Mouse (Mus musculus) MEL (cell line): Measurements from ENCODE around the gene Abcb11. TPM values are rescaled to one million over a fixed set of nuclear protein-coding genes. Genes with fewer than 3 reads are reported as not detected.

Source experiments
- DNase-seq: peaks from one replicate; pipeline ENCODE4 v3.0.0; 2011; ENCODE audit warnings: low read depth, low spot score
- H3K27ac ChIP-seq: 2 replicates; pipeline ENCODE4 v1.5.1; 2012; ENCODE audit warnings: low read depth, mild to moderate bottlenecking, control low read depth, low read length, moderate library complexity; ENCODE audit not compliant: control insufficient read depth
- H3K27me3 ChIP-seq, 2 experiments: fragments of 150-350 bp in 1 of 2; sonication (generic) in 1 of 2; 2 replicates each; pipeline ENCODE4 v1.6.1; 2012; ENCODE audit warnings: low read length in 2 of 2, mild to moderate bottlenecking in 2 of 2, improper control_type of control experiment in 1 of 2, moderate library complexity in 1 of 2; ENCODE audit not compliant: insufficient read depth in 2 of 2, control insufficient read depth in 1 of 2
- H3K36me3 ChIP-seq, 2 experiments: 2 replicates each; pipeline ENCODE4 v1.6.1; 2012 to 2014; ENCODE audit warnings: low read length in 2 of 2, improper control_type of control experiment in 1 of 2, inconsistent platforms in 1 of 2, mild to moderate bottlenecking in 1 of 2; ENCODE audit not compliant: insufficient read depth in 2 of 2, control insufficient read depth in 1 of 2
- H3K4me1 ChIP-seq, 2 experiments: fragments of 150-350 bp in 1 of 2; sonication (generic) in 1 of 2; 2 replicates each; pipeline ENCODE4 v1.6.1; 2012; ENCODE audit warnings: low read length in 2 of 2, improper control_type of control experiment in 1 of 2, mild to moderate bottlenecking in 1 of 2; ENCODE audit not compliant: insufficient read depth in 2 of 2, control insufficient read depth in 1 of 2
- H3K4me3 ChIP-seq, 2 experiments: fragments of 150-350 bp in 1 of 2; sonication (generic) in 1 of 2; 2 replicates each; pipeline ENCODE4 v1.5.1; 2012; ENCODE audit warnings: low read depth in 2 of 2, low read length in 2 of 2, mild to moderate bottlenecking in 2 of 2, moderate library complexity in 2 of 2, control low read depth in 1 of 2, improper control_type of control experiment in 1 of 2; ENCODE audit not compliant: control insufficient read depth in 1 of 2, insufficient read depth in 1 of 2
- H3K79me2 ChIP-seq: 2 replicates; pipeline ENCODE4 v1.6.1; 2012; ENCODE audit warnings: mild to moderate bottlenecking, low read length, moderate library complexity; ENCODE audit not compliant: control insufficient read depth, poor library complexity, insufficient read depth
- H3K9ac ChIP-seq: 2 replicates; pipeline ENCODE4 v1.6.1; 2012; ENCODE audit warnings: low read depth, mild to moderate bottlenecking, control low read depth, low read length, moderate library complexity; ENCODE audit not compliant: control insufficient read depth, poor library complexity, severe bottlenecking
- H3K9me3 ChIP-seq: fragments of 150-350 bp; sonication (generic); replicated peaks from 2 replicates; pipeline ENCODE4 v1.6.1; 2012; ENCODE audit warnings: mild to moderate bottlenecking, low read length, improper control_type of control experiment, moderate library complexity; ENCODE audit not compliant: insufficient read depth
- BHLHE40 ChIP-seq: IDR thresholded peaks from 2 replicates; pipeline ENCODE4 v1.6.1; 2012; ENCODE audit warnings: low read depth, mild to moderate bottlenecking, inconsistent platforms, low read length, improper control_type of control experiment, borderline replicate concordance
- CTCF ChIP-seq, 3 experiments: IDR thresholded peaks in 2 of 3; conservative IDR thresholded peaks in 1 of 3; 2 replicates each; pipeline ENCODE4 v1.5.1; 2011 to 2012; ENCODE audit warnings: low read length in 3 of 3, low read depth in 2 of 3, mild to moderate bottlenecking in 2 of 3, improper control_type of control experiment in 1 of 3, inconsistent platforms in 1 of 3, mixed read lengths in 1 of 3, moderate library complexity in 1 of 3; ENCODE audit not compliant: control insufficient read depth in 1 of 3, insufficient read depth in 1 of 3, poor library complexity in 1 of 3, severe bottlenecking in 1 of 3
- ELF1 ChIP-seq: IDR thresholded peaks from 2 replicates; pipeline ENCODE4 v1.6.1; 2014; ENCODE audit warnings: low read depth, mild to moderate bottlenecking, inconsistent platforms, low read length, improper control_type of control experiment, moderate library complexity
- EP300 ChIP-seq, 2 experiments: IDR thresholded peaks; 2 replicates each; pipeline ENCODE4 v1.6.1; 2011; ENCODE audit warnings: improper control_type of control experiment in 2 of 2, low read length in 2 of 2, low read depth in 1 of 2, mild to moderate bottlenecking in 1 of 2
- ETS1 ChIP-seq: IDR thresholded peaks from 2 replicates; pipeline ENCODE4 v1.6.1; 2012; ENCODE audit warnings: low read depth, mild to moderate bottlenecking, inconsistent platforms, low read length, improper control_type of control experiment, moderate library complexity
- GATA1 ChIP-seq: IDR thresholded peaks from 2 replicates; pipeline ENCODE4 v1.6.1; 2011; ENCODE audit warnings: low read depth, low read length, improper control_type of control experiment
- HCFC1 ChIP-seq: IDR thresholded peaks from 2 replicates; pipeline ENCODE4 v1.6.1; 2012; ENCODE audit warnings: low read depth, mild to moderate bottlenecking, inconsistent platforms, low read length, improper control_type of control experiment, moderate library complexity
- JUND ChIP-seq: IDR thresholded peaks from 2 replicates; pipeline ENCODE4 v1.6.1; 2011; ENCODE audit warnings: low read depth, mild to moderate bottlenecking, improper control_type of control experiment, low read length
- MAX ChIP-seq: IDR thresholded peaks from 2 replicates; pipeline ENCODE4 v1.6.1; 2011; ENCODE audit warnings: low read length, improper control_type of control experiment
- MXI1 ChIP-seq: IDR thresholded peaks from 2 replicates; pipeline ENCODE4 v1.6.1; 2011; ENCODE audit warnings: mild to moderate bottlenecking, low read depth, low read length, improper control_type of control experiment
- MYB ChIP-seq: IDR thresholded peaks from 2 replicates; pipeline ENCODE4 v1.6.1; 2011; ENCODE audit warnings: mild to moderate bottlenecking, low read depth, low read length, improper control_type of control experiment
- MYC ChIP-seq: IDR thresholded peaks from 2 replicates; pipeline ENCODE4 v1.6.1; 2011; ENCODE audit warnings: low read depth, mild to moderate bottlenecking, low read length, improper control_type of control experiment, moderate library complexity
- NELFE ChIP-seq: IDR thresholded peaks from 2 replicates; pipeline ENCODE4 v1.6.1; 2011; ENCODE audit warnings: low read depth, low read length, improper control_type of control experiment
- POLR2A ChIP-seq, 2 experiments: IDR thresholded peaks; 2 replicates each; pipeline ENCODE4 v1.6.1; 2011 to 2012; ENCODE audit warnings: low read length in 2 of 2, mild to moderate bottlenecking in 2 of 2, control low read depth in 1 of 2, improper control_type of control experiment in 1 of 2, low read depth in 1 of 2, moderate library complexity in 1 of 2; ENCODE audit not compliant: control insufficient read depth in 1 of 2, insufficient read depth in 1 of 2, poor library complexity in 1 of 2
- POLR2AphosphoS5 ChIP-seq: IDR thresholded peaks from 2 replicates; pipeline ENCODE4 v1.6.1; 2012; ENCODE audit warnings: low read depth, borderline replicate concordance, mild to moderate bottlenecking, inconsistent platforms, low read length, moderate library complexity, mixed read lengths
- RCOR1 ChIP-seq: IDR thresholded peaks from 2 replicates; pipeline ENCODE4 v1.6.1; 2012; ENCODE audit warnings: low read depth, mild to moderate bottlenecking, inconsistent platforms, low read length, improper control_type of control experiment
- SIN3A ChIP-seq: IDR thresholded peaks from 2 replicates; pipeline ENCODE4 v1.6.1; 2012; ENCODE audit warnings: low read length, improper control_type of control experiment, inconsistent platforms
- SMC3 ChIP-seq: IDR thresholded peaks from 2 replicates; pipeline ENCODE4 v1.6.1; 2011; ENCODE audit warnings: low read depth, low read length, improper control_type of control experiment
- TBP ChIP-seq: IDR thresholded peaks from 2 replicates; pipeline ENCODE4 v1.8.0; 2011; ENCODE audit warnings: low read depth, low read length, improper control_type of control experiment
- USF1 ChIP-seq: IDR thresholded peaks from 2 replicates; pipeline ENCODE4 v1.6.1; 2014; ENCODE audit warnings: low read depth, mild to moderate bottlenecking, inconsistent platforms, low read length, improper control_type of control experiment, moderate library complexity
- USF2 ChIP-seq, 2 experiments: IDR thresholded peaks; 2 replicates each; pipeline ENCODE4 v1.6.1; 2011 to 2012; ENCODE audit warnings: improper control_type of control experiment in 2 of 2, low read length in 2 of 2, borderline replicate concordance in 1 of 2, inconsistent platforms in 1 of 2, low read depth in 1 of 2, mild to moderate bottlenecking in 1 of 2; ENCODE audit not compliant: insufficient read depth in 1 of 2
- ZKSCAN1 ChIP-seq: IDR thresholded peaks from 2 replicates; pipeline ENCODE4 v1.6.1; 2012; ENCODE audit warnings: low read depth, mild to moderate bottlenecking, inconsistent platforms, low read length, improper control_type of control experiment, moderate library complexity
- ZMIZ1 ChIP-seq: IDR thresholded peaks from 2 replicates; pipeline ENCODE4 v1.6.1; 2012; ENCODE audit warnings: low read depth, mild to moderate bottlenecking, inconsistent platforms, low read length, improper control_type of control experiment, moderate library complexity
- ZNF384 ChIP-seq: IDR thresholded peaks from 2 replicates; pipeline ENCODE4 v1.6.1; 2012; ENCODE audit warnings: low read depth, mild to moderate bottlenecking, inconsistent platforms, low read length, improper control_type of control experiment
- polyA plus RNA-seq, 2 experiments: library from polyadenylated mRNA; stranded (reverse) in 1 of 2; unstranded in 1 of 2; fragments of >175 nt in 1 of 2; fragments of >200 nt in 1 of 2; gene quantifications; 2 replicates each; pipeline versions ENCODE4 v1.2.1 to v1.2.4; 2012; ENCODE audit warnings: low replicate concordance in 2 of 2, low read depth in 1 of 2; ENCODE audit not compliant: insufficient read length in 2 of 2, insufficient read depth in 1 of 2, missing spikeins in 1 of 2
- total RNA-seq: library from RNA; depleted of rRNA; stranded (reverse); fragments of 300-350 nt; gene quantifications from 2 replicates; pipeline ENCODE4 v1.2.3, GENCODE M21; 2012

The Abcb11 gene
- total and polyA plus RNA-seq, 3 experiments, result not detected

- TF ChIP-seq ZMIZ1, result no peak
- no peak for TF ChIP-seq POLR2AphosphoS5
- Histone ChIP-seq H3K79me2 (no peaks in the 10 kb centered on the region), H3K4me1 (no peaks in the 10 kb centered on the region), H3K4me3 (no peak within 1 kb of the TSS), H3K27ac (no peak within 1 kb of the TSS), H3K27me3 (no peaks in the 10 kb centered on the region), H3K9ac (no peak within 1 kb of the TSS), H3K9me3 (no peaks in the 10 kb centered on the region), H3K36me3 (no peaks in the 10 kb centered on the region)
- no peak for DNase-seq
These were observed 37.9 kb upstream of the Abcb11 start, which contains the start of gene Dhrs9 for GRCm38 (mm10) chr2:69380281-69380680. Gene Dhrs9, plus strand, starts transcription at chr2:69380445.

DNA sequence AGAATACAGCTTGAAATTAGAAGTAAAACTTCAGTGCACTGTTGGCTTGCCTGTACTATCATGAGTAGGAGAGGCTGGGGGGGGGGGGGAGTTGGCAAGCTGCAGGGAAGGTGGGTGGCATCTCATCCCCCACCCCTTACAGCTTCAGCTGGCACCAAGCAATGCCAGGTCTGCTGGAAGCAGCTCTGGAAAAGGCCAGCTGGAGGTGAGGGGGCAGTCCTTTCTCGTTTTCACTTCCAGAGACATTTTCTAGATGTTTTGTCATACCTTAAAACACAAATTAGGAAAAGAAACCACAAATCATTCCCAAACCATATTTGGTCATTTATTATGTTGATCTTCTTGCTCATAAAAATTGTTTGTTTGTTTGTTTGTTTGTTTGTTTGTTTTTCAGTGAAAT lies 37.4 kb upstream of the Abcb11 start:
- Histone ChIP-seq H3K9me3 (no peaks in the 10 kb centered on the region), H3K4me1 (no peaks in the 10 kb centered on the region), H3K27me3 (no peaks in the 10 kb centered on the region), H3K9ac (no peak overlapping the region), H3K79me2 (no peaks in the 10 kb centered on the region), H3K27ac (no peak overlapping the region)
- DNase-seq, result no peak
- no peak for TF ChIP-seq USF2 (IDR thresholded peaks at IDR 0.05; ENCODE audit: borderline replicate concordance in 1 of 2, insufficient read depth in 1 of 2, low read depth in 1 of 2, low read length in 2 of 2)
- no peak for TF ChIP-seq USF1
- TF ChIP-seq MYC, result no peak
- TF ChIP-seq ZKSCAN1, result no peak
- no peak for TF ChIP-seq POLR2A (IDR thresholded peaks at IDR 0.05; ENCODE audit: control insufficient read depth in 1 of 2, insufficient read depth in 1 of 2, low read depth in 1 of 2, low read length in 2 of 2, poor library complexity in 1 of 2)
- TF ChIP-seq CTCF (IDR thresholded peaks at IDR 0.05 in 2 of 3, conservative IDR thresholded peaks at IDR 0.05 in 1 of 3; ENCODE audit: control insufficient read depth in 1 of 3, insufficient read depth in 1 of 3, low read depth in 2 of 3, low read length in 3 of 3, poor library complexity in 1 of 3, severe bottlenecking in 1 of 3), result no peak
- TF ChIP-seq SMC3, result no peak
- no peak for TF ChIP-seq BHLHE40
- TF ChIP-seq RCOR1, result no peak
- TF ChIP-seq HCFC1, result no peak
- TF ChIP-seq, all 39 proteins: peak for 0
- Histone ChIP-seq H3K4me3 (no peak overlapping the region), H3K36me3 (no peaks in the 10 kb centered on the region)

DNA sequence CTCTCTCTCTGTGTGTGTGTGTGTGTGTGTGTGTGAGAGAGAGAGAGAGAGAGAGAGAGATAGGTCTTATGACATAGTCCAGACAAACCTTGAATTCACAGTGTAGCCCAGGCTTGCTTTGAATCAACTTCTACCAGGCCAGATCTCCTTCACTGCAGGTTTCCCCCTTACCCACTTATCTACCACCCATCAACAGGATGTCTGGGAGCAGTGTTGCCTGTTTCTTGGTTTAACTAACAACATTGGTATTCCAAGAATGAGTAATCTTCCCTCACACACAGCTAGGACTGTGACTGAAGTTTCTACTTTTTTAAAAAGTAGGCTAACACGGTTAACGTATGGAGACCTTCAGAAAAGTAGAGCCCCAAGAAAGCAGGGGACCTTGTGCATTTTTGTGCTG lies 34.4 kb upstream of the Abcb11 start:
- H3K27ac ChIP-seq, result no peak overlapping the region
- H3K27me3 ChIP-seq, result no peaks in the 10 kb centered on the region; a peak in 1 of 4 replicates
- H3K9me3 ChIP-seq, result no peaks in the 10 kb centered on the region
- H3K36me3 ChIP-seq, result no peaks in the 10 kb centered on the region
- no peak for DNase-seq
- no peaks in the 10 kb centered on the region for H3K4me1 ChIP-seq
- H3K4me3 ChIP-seq, result no peak overlapping the region
- no peaks in the 10 kb centered on the region for H3K79me2 ChIP-seq
- H3K9ac ChIP-seq, result no peak overlapping the region
- TF ChIP-seq POLR2A (IDR thresholded peaks at IDR 0.05; ENCODE audit: control insufficient read depth in 1 of 2, insufficient read depth in 1 of 2, low read depth in 1 of 2, low read length in 2 of 2, poor library complexity in 1 of 2) (no peak), HCFC1 (no peak), ETS1 (no peak), TBP (no peak), SMC3 (no peak), ZNF384 (no peak), POLR2AphosphoS5 (no peak), MYB (no peak), EP300 (IDR thresholded peaks at IDR 0.05; ENCODE audit: low read depth in 1 of 2, low read length in 2 of 2) (no peak), NELFE (no peak), SIN3A (no peak), GATA1 (no peak), MAX (no peak), MXI1 (no peak), ELF1 (no peak), JUND (no peak), BHLHE40 (no peak)
